Mouse (Mus musculus) ES-E14 (cell line): ENCODE measurements at regions not wholly inside any gene's neighbourhood (a gene's known extent, or its start where the extent isn't known, plus 50 kb on each side); places are given as distances from the start of the nearest gene placed in this dataset.

Experiments
- DNase-seq: peaks from one replicate; pipeline ENCODE4 v3.0.0-alpha.2; 2013; ENCODE audit warnings: low read depth, low spot score
- H3K27ac ChIP-seq: 2 replicates; pipeline ENCODE4 v1.5.1; 2012; ENCODE audit warnings: low read depth, mild to moderate bottlenecking, low read length, moderate library complexity, mixed read lengths; ENCODE audit not compliant: poor library complexity, insufficient read depth, severe bottlenecking
- H3K36me3 ChIP-seq: 2 replicates; pipeline ENCODE4 v1.6.1; 2012; ENCODE audit warnings: mild to moderate bottlenecking, low read length, moderate library complexity, mixed read lengths; ENCODE audit not compliant: control insufficient read depth, poor library complexity, insufficient read depth, severe bottlenecking
- H3K4me1 ChIP-seq, 2 experiments: fragments of 150-350 bp in 1 of 2; sonication (generic) in 1 of 2; 2 replicates each; pipeline ENCODE4 v1.6.1; 2012; ENCODE audit warnings: low read length in 2 of 2, mild to moderate bottlenecking in 1 of 2, mixed read lengths in 1 of 2; ENCODE audit not compliant: control insufficient read depth in 2 of 2, insufficient read depth in 2 of 2, poor library complexity in 1 of 2
- H3K4me3 ChIP-seq, 2 experiments: fragments of 150-350 bp in 1 of 2; sonication (generic) in 1 of 2; 2 replicates each; pipeline ENCODE4 v1.5.1; 2012; ENCODE audit warnings: low read length in 2 of 2, low read depth in 1 of 2, mild to moderate bottlenecking in 1 of 2, mixed read lengths in 1 of 2; ENCODE audit not compliant: insufficient read depth in 1 of 2, poor library complexity in 1 of 2, severe bottlenecking in 1 of 2
- H3K9ac ChIP-seq: 2 replicates; pipeline ENCODE4 v1.6.1; 2012; ENCODE audit warnings: low read depth, mild to moderate bottlenecking, low read length, mixed read lengths; ENCODE audit not compliant: poor library complexity, insufficient read depth, severe bottlenecking
- H3K9me3 ChIP-seq: fragments of 150-350 bp; sonication (generic); 2 replicates; pipeline ENCODE4 v1.6.1; 2012; ENCODE audit warnings: low read depth, mild to moderate bottlenecking, low read length; ENCODE audit not compliant: control insufficient read depth, insufficient read depth
- CHD2 ChIP-seq: IDR thresholded peaks from 2 replicates; pipeline ENCODE4 v1.6.1; 2014; ENCODE audit warnings: mild to moderate bottlenecking, low read depth, low read length, inconsistent platforms
- HCFC1 ChIP-seq: IDR thresholded peaks from 2 replicates; pipeline ENCODE4 v1.6.1; 2012; ENCODE audit warnings: low read length, inconsistent platforms, borderline replicate concordance; ENCODE audit not compliant: insufficient read depth
- MAFK ChIP-seq: IDR thresholded peaks from 2 replicates; pipeline ENCODE4 v1.6.1; 2014; ENCODE audit warnings: mild to moderate bottlenecking, low read depth, low read length, inconsistent platforms; ENCODE audit not compliant: insufficient read depth
- ZC3H11A ChIP-seq: IDR thresholded peaks from 2 replicates; pipeline ENCODE4 v1.6.1; 2012; ENCODE audit warnings: low read depth, mild to moderate bottlenecking, inconsistent platforms, low read length, borderline replicate concordance
- ZNF384 ChIP-seq: IDR thresholded peaks from 2 replicates; pipeline ENCODE4 v1.6.1; 2012; ENCODE audit warnings: low read depth, low read length, inconsistent platforms
- in situ Hi-C, 2 experiments: fragments of 600-800 bp; cut with MboI; formaldehyde crosslinking; loops; one replicate each; pipeline ENCODE4 v1.15.1; 2025; ENCODE audit warnings: low sequenced_read_pairs in 2 of 2, inconsistent platforms in 1 of 2; ENCODE audit not compliant: unreplicated experiment in 2 of 2

- Histone ChIP-seq H3K27ac (no peak overlapping the region), H3K4me3 (no peak overlapping the region), H3K4me1 (no peaks in the 10 kb centered on the region), H3K9ac (no peak overlapping the region), H3K9me3 (no peaks in the 10 kb centered on the region), H3K36me3 (no peaks in the 10 kb centered on the region)
- in situ Hi-C loops = no loop called here
- no peak for DNase-seq
- no peak for TF ChIP-seq ZC3H11A
Measured at GRCm38 (mm10) chr13:83046571-83047123, 457.2 kb upstream of the Mef2c start.

- no peak for TF ChIP-seq ZC3H11A
- TF ChIP-seq MAFK = no peak
- TF ChIP-seq ZNF384 = no peak
- TF ChIP-seq CHD2 = no peak
- no peak for TF ChIP-seq HCFC1
- in situ Hi-C loops = no loop called here
- no peak overlapping the region for H3K9ac ChIP-seq
- H3K9me3 ChIP-seq = no peaks in the 10 kb centered on the region
- no peak overlapping the region for H3K4me3 ChIP-seq
- H3K36me3 ChIP-seq = no peaks in the 10 kb centered on the region
- DNase-seq = no peak
- H3K4me1 ChIP-seq = no peaks in the 10 kb centered on the region
- no peak overlapping the region for H3K27ac ChIP-seq
Measured at GRCm38 (mm10) chr13:83055865-83056264, 448.0 kb upstream of the Mef2c start.

- H3K4me3 ChIP-seq = no peak overlapping the region
- H3K36me3 ChIP-seq = no peaks in the 10 kb centered on the region
- H3K9me3 ChIP-seq = no peaks in the 10 kb centered on the region
- in situ Hi-C loops = no loop called here
- H3K27ac ChIP-seq = no peak overlapping the region
- DNase-seq = no peak
- H3K4me1 ChIP-seq = no peaks in the 10 kb centered on the region
- no peak overlapping the region for H3K9ac ChIP-seq
- TF ChIP-seq ZC3H11A (no peak), CHD2 (no peak), ZNF384 (no peak), MAFK (no peak), HCFC1 (no peak)
Measured at GRCm38 (mm10) chr13:83056415-83056814, 447.4 kb upstream of the Mef2c start.

- in situ Hi-C loops = no loop called here
- Histone ChIP-seq H3K4me3 (no peak overlapping the region), H3K36me3 (no peaks in the 10 kb centered on the region), H3K27ac (no peak overlapping the region), H3K9me3 (no peaks in the 10 kb centered on the region), H3K4me1 (no peaks in the 10 kb centered on the region), H3K9ac (no peak overlapping the region)
- TF ChIP-seq MAFK = no peak
- no peak for TF ChIP-seq CHD2
- no peak for TF ChIP-seq ZNF384
- TF ChIP-seq ZC3H11A = no peak
- TF ChIP-seq HCFC1 = no peak
- no peak for DNase-seq
Measured at GRCm38 (mm10) chr13:83064727-83065126, 439.1 kb upstream of the Mef2c start.

- H3K27ac ChIP-seq = no peak overlapping the region
- TF ChIP-seq ZC3H11A (no peak), CHD2 (no peak), MAFK (no peak), ZNF384 (no peak), HCFC1 (no peak)
- in situ Hi-C loops = no loop called here
- H3K4me1 ChIP-seq = no peaks in the 10 kb centered on the region
- no peaks in the 10 kb centered on the region for H3K9me3 ChIP-seq
- DNase-seq = no peak
- H3K4me3 ChIP-seq = no peak overlapping the region
- H3K36me3 ChIP-seq = no peaks in the 10 kb centered on the region
- H3K9ac ChIP-seq = no peak overlapping the region
Measured at GRCm38 (mm10) chr13:83065201-83065600, 438.6 kb upstream of the Mef2c start.
